8 mouse cellular contexts compared by ENCODE assay signal in genomic region chr16:31918248-31918724, GRCm38 (mm10). TPM values are rescaled to one million over a fixed set of nuclear protein-coding genes. Genes with fewer than 3 reads are reported as not detected.
DNase-seq lines count a peak whose midpoint lies in the region; ATAC-seq and TF ChIP-seq lines count a peak whose summit lies in the region.

No protein-coding gene starts in this region.

- DNase-seq in B cell, adult 2 months: peak; percentile 67 to 72
- DNase-seq in heart, embryonic 10.5 days (ENCODE audit: low spot score): peak; percentile 90
- DNase-seq in kidney, adult 9 months: peak; percentile 81
- DNase-seq in spleen, adult 18-20 months: peak; percentile 29 to 62

- peak; percentile 81 for TF ChIP-seq CTCF in bone marrow macrophage, adult 2 months (IDR thresholded peaks at IDR 0.05; ENCODE audit: low read depth, low read length)

- ATAC-seq in embryonic facial prominence, embryonic 15.5 days (ENCODE audit: insufficient number of reproducible peaks, low FRiP score, low TSS enrichment, low read depth): no peak
- no peak for ATAC-seq in limb, embryonic 13.5 days (ENCODE audit: low FRiP score, low read depth)
- ATAC-seq in midbrain, embryonic 15.5 days (replicated peaks): peak; percentile 52; the same call in 1 of the 2 replicates

- 0 out of 2 replicates have a peak, but pooled peaks cover 4% of the 10 kb centered on the region for H3K4me1 ChIP-seq in bone marrow macrophage, adult 2 months (ENCODE audit: control insufficient read depth, insufficient read depth, low read length)
- H3K4me1 ChIP-seq in embryonic facial prominence, embryonic 15.5 days: no peaks in the 10 kb centered on the region
- H3K4me1 ChIP-seq in heart, embryonic 10.5 days: no peaks in the 10 kb centered on the region
- peaks cover 4% of the 10 kb centered on the region for H3K4me1 ChIP-seq in limb, embryonic 13.5 days
- H3K4me1 ChIP-seq in midbrain, embryonic 15.5 days: 0 out of 2 replicates have a peak, but pooled peaks cover 3% of the 10 kb centered on the region

- H3K9ac ChIP-seq in embryonic facial prominence, embryonic 15.5 days: no peak overlapping the region
- peak overlapping the region; percentile 50; the same call in 1 of the 2 replicates for H3K9ac ChIP-seq in limb, embryonic 13.5 days
- no peak overlapping the region for H3K9ac ChIP-seq in midbrain, embryonic 15.5 days

- peak overlapping the region; percentile 20; the same call in 1 of the 2 replicates for H3K4me2 ChIP-seq in embryonic facial prominence, embryonic 15.5 days (replicated peaks)
- peak overlapping the region; percentile 52 for H3K4me2 ChIP-seq in limb, embryonic 13.5 days (replicated peaks)
- 0 out of 2 replicates have a peak overlapping the region, but pooled peaks have one; percentile 18 for H3K4me2 ChIP-seq in midbrain, embryonic 15.5 days

- no peaks in the 10 kb centered on the region for H3K27me3 ChIP-seq in embryonic facial prominence, embryonic 15.5 days
- H3K27me3 ChIP-seq in heart, embryonic 10.5 days (ENCODE audit: insufficient read depth, poor library complexity, severe bottlenecking): peaks cover 4% of the 10 kb centered on the region; the same call in 1 of the 2 replicates
- H3K27me3 ChIP-seq in limb, embryonic 13.5 days: no peaks in the 10 kb centered on the region
- no peaks in the 10 kb centered on the region for H3K27me3 ChIP-seq in midbrain, embryonic 15.5 days (replicated peaks)

- H3K4me3 ChIP-seq in bone marrow macrophage, adult 2 months (ENCODE audit: insufficient read depth, low read length): no peak overlapping the region
- H3K4me3 ChIP-seq in embryonic facial prominence, embryonic 15.5 days (replicated peaks): no peak overlapping the region
- H3K4me3 ChIP-seq in heart, embryonic 10.5 days: peak overlapping the region; percentile 42
- 0 out of 2 replicates have a peak overlapping the region, but pooled peaks have one; percentile 10 for H3K4me3 ChIP-seq in limb, embryonic 13.5 days
- H3K4me3 ChIP-seq in midbrain, embryonic 15.5 days: no peak overlapping the region

- H3K36me3 ChIP-seq in embryonic facial prominence, embryonic 15.5 days: no peaks in the 10 kb centered on the region
- H3K36me3 ChIP-seq in heart, embryonic 10.5 days: no peaks in the 10 kb centered on the region
- H3K36me3 ChIP-seq in limb, embryonic 13.5 days: no peaks in the 10 kb centered on the region
- no peaks in the 10 kb centered on the region for H3K36me3 ChIP-seq in midbrain, embryonic 15.5 days (replicated peaks)

- H3K9me3 ChIP-seq in embryonic facial prominence, embryonic 15.5 days (replicated peaks): no peaks in the 10 kb centered on the region
- no peaks in the 10 kb centered on the region for H3K9me3 ChIP-seq in heart, embryonic 10.5 days
- H3K9me3 ChIP-seq in limb, embryonic 13.5 days: no peaks in the 10 kb centered on the region
- H3K9me3 ChIP-seq in midbrain, embryonic 15.5 days: no peaks in the 10 kb centered on the region

- TF ChIP-seq POLR2A in bone marrow macrophage, adult 2 months (IDR thresholded peaks at IDR 0.05; ENCODE audit: borderline replicate concordance, low read depth, low read length): no peak

- 3% methylated on average over 14 of the region's 14 CpGs for WGBS in embryonic facial prominence, embryonic 15.5 days
- WGBS in heart, embryonic 10.5 days: 6% methylated on average over 14 of the region's 14 CpGs
- WGBS in limb, embryonic 13.5 days: 4% methylated on average over 14 of the region's 14 CpGs
- WGBS in midbrain, embryonic 15.5 days: 5% methylated on average over 14 of the region's 14 CpGs

- no peak overlapping the region for H3K27ac ChIP-seq in bone marrow macrophage, adult 2 months (ENCODE audit: insufficient read depth, low read depth, low read length)
- no peak overlapping the region for H3K27ac ChIP-seq in embryonic facial prominence, embryonic 15.5 days (replicated peaks)
- H3K27ac ChIP-seq in heart, embryonic 10.5 days: 0 out of 2 replicates have a peak overlapping the region, but pooled peaks have one; percentile 30
- no peak overlapping the region; the same call in 1 of the 2 replicates for H3K27ac ChIP-seq in limb, embryonic 13.5 days
- H3K27ac ChIP-seq in midbrain, embryonic 15.5 days: no peak overlapping the region

RNA-seq across cellular contexts. Expression of gene Pigz, which starts 15.4 kb away (rescaled TPM):
- 12.2 and 12.6 TPM in 2 replicates for polyA plus RNA-seq in bone marrow macrophage, adult 2 months (2012; ENCODE audit: insufficient read depth, insufficient read length, missing spikeins)
- 0.70 and 1.4 TPM in 2 replicates for polyA plus RNA-seq in embryonic facial prominence, embryonic 15.5 days (2015; fragmentation: Nextera tagmentation; extraction: Ambion mirVana)
- polyA plus RNA-seq in heart, embryonic 10.5 days (2016; fragmentation: Nextera tagmentation; extraction: Ambion mirVana): 0.27 and 0.79 TPM in 2 replicates
- 0.50 and 0.79 TPM in 2 replicates for polyA plus RNA-seq in limb, embryonic 13.5 days (2015; fragmentation: Nextera tagmentation; extraction: Ambion mirVana)
- polyA plus RNA-seq in midbrain, embryonic 15.5 days (2015; fragmentation: Nextera tagmentation; extraction: Ambion mirVana): 2.8 and 3.4 TPM in 2 replicates

RNA-seq across cellular contexts. Expression of gene 0610012G03Rik, which starts 30.0 kb away (rescaled TPM):
- polyA plus RNA-seq in bone marrow macrophage, adult 2 months (2012; ENCODE audit: insufficient read depth, insufficient read length, missing spikeins): 49.1 and 52.0 TPM in 2 replicates
- 86.1 and 91.7 TPM in 2 replicates for polyA plus RNA-seq in embryonic facial prominence, embryonic 15.5 days (2015; fragmentation: Nextera tagmentation; extraction: Ambion mirVana)
- polyA plus RNA-seq in heart, embryonic 10.5 days (2016; fragmentation: Nextera tagmentation; extraction: Ambion mirVana): 95.3 and 109 TPM in 2 replicates
- 84.2 and 86.6 TPM in 2 replicates for polyA plus RNA-seq in limb, embryonic 13.5 days (2015; fragmentation: Nextera tagmentation; extraction: Ambion mirVana)
- polyA plus RNA-seq in midbrain, embryonic 15.5 days (2015; fragmentation: Nextera tagmentation; extraction: Ambion mirVana): 115 and 121 TPM in 2 replicates

RNA-seq across cellular contexts. Expression of gene Ncbp2, which starts 30.0 kb away (rescaled TPM):
- 52.3 and 64.4 TPM in 2 replicates for polyA plus RNA-seq in bone marrow macrophage, adult 2 months (2012; ENCODE audit: insufficient read depth, insufficient read length, missing spikeins)
- 112 and 116 TPM in 2 replicates for polyA plus RNA-seq in embryonic facial prominence, embryonic 15.5 days (2015; fragmentation: Nextera tagmentation; extraction: Ambion mirVana)
- polyA plus RNA-seq in heart, embryonic 10.5 days (2016; fragmentation: Nextera tagmentation; extraction: Ambion mirVana): 82.2 and 107 TPM in 2 replicates
- 146 TPM in 2 replicates for polyA plus RNA-seq in limb, embryonic 13.5 days (2015; fragmentation: Nextera tagmentation; extraction: Ambion mirVana)
- 98.1 and 98.9 TPM in 2 replicates for polyA plus RNA-seq in midbrain, embryonic 15.5 days (2015; fragmentation: Nextera tagmentation; extraction: Ambion mirVana)

RNA-seq across cellular contexts. Expression of gene Meltf, which starts 39.7 kb away (rescaled TPM):
- polyA plus RNA-seq in bone marrow macrophage, adult 2 months (2012; ENCODE audit: insufficient read depth, insufficient read length, missing spikeins): not detected in 2 replicates
- polyA plus RNA-seq in embryonic facial prominence, embryonic 15.5 days (2015; fragmentation: Nextera tagmentation; extraction: Ambion mirVana): 3.5 and 5.2 TPM in 2 replicates
- polyA plus RNA-seq in heart, embryonic 10.5 days (2016; fragmentation: Nextera tagmentation; extraction: Ambion mirVana): 0.09 and 0.34 TPM in 2 replicates
- polyA plus RNA-seq in limb, embryonic 13.5 days (2015; fragmentation: Nextera tagmentation; extraction: Ambion mirVana): 2.1 and 2.5 TPM in 2 replicates
- 0.12 and 0.33 TPM in 2 replicates for polyA plus RNA-seq in midbrain, embryonic 15.5 days (2015; fragmentation: Nextera tagmentation; extraction: Ambion mirVana)

Comparison
In these comparisons a context has a peak if more than half of its experiments do, and no peak if none do; other contexts are left out.
1. H3K4me3 ChIP-seq: peak in heart, embryonic 10.5 days (single experiment) and limb, embryonic 13.5 days (single experiment); none in bone marrow macrophage, adult 2 months (single experiment), embryonic facial prominence, embryonic 15.5 days (single experiment) and midbrain, embryonic 15.5 days (single experiment).
2. Peak in every context shown above with its lines, with median percentiles within 50 percentile points of each other: DNase-seq and H3K4me2 ChIP-seq.